Mouse (Mus musculus) megakaryocyte, embryonic 14.5 days (primary cell): Measurements from ENCODE around the gene Arhgap22.

Experiments used
- FLI1 ChIP-seq: IDR thresholded peaks from 2 replicates; pipeline ENCODE4 v1.6.1; 2012; ENCODE audit warnings: low read length, inconsistent platforms, mixed read lengths
- GATA1 ChIP-seq: IDR thresholded peaks from 3 replicates; pipeline ENCODE4 v1.6.1; 2012; ENCODE audit warnings: mixed read lengths, low read length, inconsistent platforms, borderline replicate concordance

DNA sequence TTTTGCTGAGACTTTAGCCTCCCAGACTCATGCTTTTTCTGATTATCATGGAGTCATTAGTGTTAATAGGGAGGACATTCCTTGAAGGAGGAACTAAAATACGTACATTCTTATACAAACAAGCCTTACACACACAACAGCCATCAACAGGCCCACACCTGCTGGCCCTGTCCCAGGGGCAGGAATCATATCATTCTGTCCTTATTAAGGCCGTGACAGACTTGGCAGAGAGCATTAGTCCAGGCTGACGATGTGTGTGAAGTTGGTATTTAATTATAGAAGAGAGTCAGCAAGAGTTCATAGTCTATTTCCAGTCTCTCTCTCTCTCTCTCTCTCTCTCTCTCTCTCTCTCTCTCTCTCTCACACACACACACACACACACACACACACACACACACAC is 30.7 kb downstream of the Arhgap22 start:
- TF ChIP-seq GATA1 (no peak), FLI1 (no peak)
